Mouse (Mus musculus) kidney, adult 2 months (tissue): Measurements from ENCODE around the gene Ccdc84. TPM values are rescaled to one million over a fixed set of nuclear protein-coding genes. Genes with fewer than 3 reads are reported as not detected.
A peak's percentile ranks its signal among the peaks of the same experiment; 100 is the strongest.
"Not testable (repeated sequence)": the region's sequence is repeated elsewhere in the genome, so short reads cannot be mapped to it uniquely, and the experiment has no call there.

Experiments used
- DNase-seq: peaks from one replicate; pipeline ENCODE4 v3.0.0; 2021
- H3K27ac ChIP-seq: fragments of 200-500 bp; 2 replicates; pipeline ENCODE4 v1.5.1; 2012; ENCODE audit warnings: low read depth, low read length, control low read depth, inconsistent platforms; ENCODE audit not compliant: insufficient read depth
- H3K27me3 ChIP-seq: fragments of 200-500 bp; replicated peaks from 2 replicates; pipeline ENCODE4 v1.6.1; 2012; ENCODE audit warnings: mild to moderate bottlenecking, moderate library complexity, low read length, inconsistent platforms; ENCODE audit not compliant: control insufficient read depth, insufficient read depth
- H3K36me3 ChIP-seq: fragments of 200-500 bp; 2 replicates; pipeline ENCODE4 v1.6.1; 2012; ENCODE audit warnings: mild to moderate bottlenecking, moderate library complexity, low read length, inconsistent platforms; ENCODE audit not compliant: control insufficient read depth, insufficient read depth
- H3K4me1 ChIP-seq: fragments of 200-500 bp; 2 replicates; pipeline ENCODE4 v1.6.1; 2011; ENCODE audit warnings: low read length; ENCODE audit not compliant: control insufficient read depth, insufficient read depth
- H3K4me3 ChIP-seq: fragments of 200-500 bp; 2 replicates; pipeline ENCODE4 v1.5.1; 2011; ENCODE audit warnings: mild to moderate bottlenecking, low read depth, low read length, control low read depth; ENCODE audit not compliant: insufficient read depth
- CTCF ChIP-seq: fragments of 200-500 bp; conservative IDR thresholded peaks from 2 replicates; pipeline ENCODE4 v1.5.1; 2011; ENCODE audit warnings: low read depth, mild to moderate bottlenecking, control low read depth, low read length, moderate library complexity, mixed read lengths; ENCODE audit not compliant: insufficient read depth, insufficient read length
- POLR2A ChIP-seq: fragments of 200-500 bp; IDR thresholded peaks from one replicate; pipeline ENCODE4 v1.6.1; 2011; ENCODE audit warnings: low read depth, low read length, control low read depth
- WGBS: fragments of 180-500 bp; shearing (Covaris S2); methylation state at CpG from one replicate; pipeline ENCODE4 v1.1.7; 2018; 5-methylcytosine and 5-hydroxymethylcytosine counted together
- polyA plus RNA-seq: library from polyadenylated mRNA; depleted of rRNA; stranded (reverse); fragments of >200 nt; gene quantifications from 2 replicates; pipeline ENCODE4 v1.2.3, GENCODE M21; 2012

Gene Ccdc84
- polyA plus RNA-seq, 1 experiment = 22.2 TPM

- H3K27me3 ChIP-seq = no peaks in the 10 kb centered on the region
- H3K36me3 ChIP-seq = no peaks in the 10 kb centered on the region; the same call in 1 of the 2 replicates
- peaks cover 4% of the 10 kb centered on the region; the same call in 1 of the 2 replicates for H3K4me1 ChIP-seq
- no peak for TF ChIP-seq POLR2A
- no peak for TF ChIP-seq CTCF
- WGBS = 3% methylated on average over 26 of the region's 26 CpGs
- DNase-seq = no peak
- H3K4me3 ChIP-seq = peak overlapping the region; percentile 71
- peak overlapping the region; percentile 40; the same call in 1 of the 2 replicates for H3K27ac ChIP-seq
Measured at GRCm38 (mm10) chr9:44417156-44417891, 1.0 kb downstream of the Ccdc84 start.

- Histone ChIP-seq H3K4me3 (no peak overlapping the region), H3K4me1 (peaks cover 8% of the 10 kb centered on the region; the same call in 1 of the 2 replicates), H3K27me3 (no peaks in the 10 kb centered on the region), H3K27ac (no peak overlapping the region), H3K36me3 (peaks cover 1% of the 10 kb centered on the region)
- TF ChIP-seq CTCF (no peak), POLR2A (no peak)
- DNase-seq = no peak
- 74% methylated on average over 2 of the region's 2 CpGs for WGBS
Measured at GRCm38 (mm10) chr9:44412781-44413180, 5.6 kb downstream of the Ccdc84 start.

- WGBS = 83% methylated on average over 4 of the region's 4 CpGs
- no peak overlapping the region for H3K4me3 ChIP-seq
Measured at GRCm38 (mm10) chr9:44412306-44412705, 6.1 kb downstream of the Ccdc84 start.

GRCm38 (mm10) chr9:44411601-44412130, 6.7 kb downstream of the Ccdc84 start:
- peaks cover 1% of the 10 kb centered on the region for H3K36me3 ChIP-seq
- WGBS = 90% methylated on average over 1 of the region's 1 CpGs

More at GRCm38 (mm10) chr9:44412306-44412705, 6.1 kb downstream of the Ccdc84 start:
- no peak for DNase-seq
- H3K36me3 ChIP-seq = peaks cover 1% of the 10 kb centered on the region
- no peak overlapping the region for H3K27ac ChIP-seq
- H3K4me1 ChIP-seq = peaks cover 8% of the 10 kb centered on the region; the same call in 1 of the 2 replicates
- H3K27me3 ChIP-seq = no peaks in the 10 kb centered on the region
- no peak for TF ChIP-seq CTCF
- TF ChIP-seq POLR2A = no peak

GRCm38 (mm10) chr9:44410647-44411336, 7.6 kb downstream of the Ccdc84 start:
- WGBS = 74% methylated on average over 2 of the region's 2 CpGs
- Histone ChIP-seq H3K4me1 (peaks cover 4% of the 10 kb centered on the region; the same call in 1 of the 2 replicates), H3K27ac (no peak overlapping the region), H3K4me3 (no peak overlapping the region), H3K36me3 (peaks cover 1% of the 10 kb centered on the region), H3K27me3 (no peaks in the 10 kb centered on the region)
- no peak for TF ChIP-seq POLR2A
- TF ChIP-seq CTCF = no peak
- no peak for DNase-seq

More at GRCm38 (mm10) chr9:44411601-44412130, 6.7 kb downstream of the Ccdc84 start:
- no peak for DNase-seq
- H3K4me1 ChIP-seq = peaks cover 4% of the 10 kb centered on the region; the same call in 1 of the 2 replicates
- no peaks in the 10 kb centered on the region for H3K27me3 ChIP-seq
- TF ChIP-seq POLR2A = no peak
- no peak for TF ChIP-seq CTCF
- H3K4me3 ChIP-seq = no peak overlapping the region
- no peak overlapping the region for H3K27ac ChIP-seq

GRCm38 (mm10) chr9:44408693-44409092, 9.7 kb downstream of the Ccdc84 start:
- not testable (repeated sequence) for DNase-seq, H3K36me3 ChIP-seq, H3K4me3 ChIP-seq, H3K27me3 ChIP-seq, H3K27ac ChIP-seq, H3K4me1 ChIP-seq
- 58% methylated on average over 9 of the region's 9 CpGs for WGBS

- no peak for TF ChIP-seq CTCF
- no peak for TF ChIP-seq POLR2A
- H3K4me1 ChIP-seq = peaks cover 4% of the 10 kb centered on the region; the same call in 1 of the 2 replicates
- DNase-seq = no peak
- WGBS = under 1% methylated on average over 24 of the region's 24 CpGs
- no peaks in the 10 kb centered on the region for H3K27me3 ChIP-seq
- peak overlapping the region; percentile 63 for H3K4me3 ChIP-seq
- H3K36me3 ChIP-seq = peaks cover 1% of the 10 kb centered on the region
- H3K27ac ChIP-seq = peak overlapping the region; percentile 7; the same call in 1 of the 2 replicates
Measured at GRCm38 (mm10) chr9:44407752-44408097, 10.6 kb downstream of the Ccdc84 start.
